ENCODE assay signal across 24 mouse cellular contexts in the genomic region with DNA sequence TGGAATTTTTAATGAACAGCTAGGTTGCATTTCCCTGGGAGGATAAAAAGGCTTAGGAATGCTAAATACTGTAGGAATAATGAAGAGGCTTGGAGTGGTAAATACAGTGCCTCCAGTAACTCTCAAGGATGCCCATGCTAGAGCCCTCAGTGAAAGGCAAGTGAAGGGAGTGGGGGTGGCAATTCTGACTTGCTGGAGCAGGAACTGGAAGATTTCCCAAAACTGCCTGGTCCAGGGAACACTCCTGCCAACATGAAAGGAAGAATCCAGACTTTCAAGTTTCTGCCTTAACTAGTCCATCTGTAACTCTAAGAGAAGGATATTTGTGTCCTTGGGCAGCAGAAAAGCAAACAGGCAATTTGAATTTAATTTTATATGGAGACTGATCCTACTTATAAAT. TPM values are rescaled to one million over a fixed set of nuclear protein-coding genes. Genes with fewer than 3 reads are reported as not detected.
A peak's percentile ranks its signal among the peaks of the same experiment; 100 is the strongest.
DNase-seq lines count a peak whose midpoint lies in the region; TF ChIP-seq lines count a peak whose summit lies in the region.
"Had no signal": no experiment of that assay in that cellular context is flagged by ENCODE, and none has a peak within 500 bp of the region (broad histone marks: within the 10 kb centered on the region; RNA-seq: fewer than 3 reads in every experiment).

No protein-coding gene starts in this region.

- no peaks in the 10 kb centered on the region for H3K27me3 ChIP-seq in limb, embryonic 10.5 days (ENCODE audit: low read depth, poor library complexity, severe bottlenecking)
- H3K27me3 ChIP-seq: embryonic facial prominence, embryonic 15.5 days; midbrain, embryonic 15.5 days had no signal

- H3K4me3 ChIP-seq in layer of hippocampus, adult 2 months, result no peak overlapping the region
- H3K4me3 ChIP-seq in limb, embryonic 10.5 days, result no peak overlapping the region
- H3K4me3 ChIP-seq: embryonic facial prominence, embryonic 15.5 days; gastrocnemius, adult 2 months; heart, embryonic 10.5 days; hindbrain, embryonic 10.5 days; midbrain, embryonic 15.5 days; myocyte had no signal

- no peaks in the 10 kb centered on the region for H3K4me1 ChIP-seq in limb, embryonic 10.5 days
- H3K4me1 ChIP-seq: embryonic facial prominence, embryonic 15.5 days; heart, embryonic 10.5 days; hindbrain, embryonic 10.5 days; midbrain, embryonic 15.5 days had no signal

- DNase-seq in layer of hippocampus, adult 2 months (ENCODE audit: low spot score in 2 of 2), result peak; percentile 15 to 42
- no peak for DNase-seq in layer of hippocampus, postnatal 25 days (ENCODE audit: extremely low spot score in 1 of 2, low spot score in 1 of 2)
- peak; percentile 17 to 65 for DNase-seq in frontal cortex, adult 2 months (ENCODE audit: extremely low spot score in 1 of 2, low spot score in 1 of 2)
- peak; percentile 29 to 52 for DNase-seq in left cerebral cortex, adult 18-20 months (ENCODE audit: low spot score in 2 of 2)
- DNase-seq in right cerebral cortex, postnatal 25 days, result peak; percentile 14
- DNase-seq in testis, postnatal 10 days (ENCODE audit: low spot score), result no peak
- no peak for DNase-seq in limb, embryonic 10.5 days (ENCODE audit: low spot score)
- DNase-seq: adrenal gland, adult 2 months; cerebellum, adult 9-11 months; gastrocnemius, adult 2 months; kidney, adult 2 months; kidney, postnatal 14 days; lung, adult 2 months; lung, postnatal 36 days; thymus, postnatal 14 days had no signal

- no peaks in the 10 kb centered on the region for H3K9me3 ChIP-seq in limb, embryonic 10.5 days (replicated peaks)
- H3K9me3 ChIP-seq: embryonic facial prominence, embryonic 15.5 days; heart, embryonic 10.5 days; hindbrain, embryonic 10.5 days; midbrain, embryonic 15.5 days had no signal

- no peak overlapping the region for H3K27ac ChIP-seq in layer of hippocampus, adult 2 months
- no peak overlapping the region for H3K27ac ChIP-seq in limb, embryonic 10.5 days
- H3K27ac ChIP-seq: embryonic facial prominence, embryonic 15.5 days; gastrocnemius, adult 2 months; heart, embryonic 10.5 days; hindbrain, embryonic 10.5 days; midbrain, embryonic 15.5 days; stomach, postnatal 0 days had no signal

- no peak for TF ChIP-seq CTCF in layer of hippocampus, adult 2 months (conservative IDR thresholded peaks at IDR 0.05)

- no peaks in the 10 kb centered on the region for H3K36me3 ChIP-seq in limb, embryonic 10.5 days
- H3K36me3 ChIP-seq: embryonic facial prominence, embryonic 15.5 days; heart, embryonic 10.5 days; hindbrain, embryonic 10.5 days; midbrain, embryonic 15.5 days had no signal

RNA-seq across cellular contexts. Expression of gene Npffr2, which starts 34.2 kb away (rescaled TPM):
- total RNA-seq in layer of hippocampus, adult 2 months (2021), result not detected
- total RNA-seq in layer of hippocampus, postnatal 25 days (2021), result not detected
- 1.4 and 2.0 TPM in 2 replicates for polyA plus RNA-seq in frontal cortex, adult 2 months (2012; rRNA removed)
- total RNA-seq in left cerebral cortex, adult 18-20 months (2021), result under 1 TPM; 0.37 to 0.40 TPM
- 0.39 and 0.46 TPM in 2 replicates for polyA plus RNA-seq in limb, embryonic 10.5 days (2016; fragmentation: Nextera tagmentation; extraction: Ambion mirVana)
- total RNA-seq: adrenal gland, adult 2 months; gastrocnemius, adult 2 months; megakaryocyte-erythroid progenitor cell, adult 5-6 weeks had no signal
- polyA plus RNA-seq: adrenal gland, adult 2 months; embryonic facial prominence, embryonic 15.5 days; gonadal fat pad, adult 2 months; heart, postnatal 0 days; kidney, adult 2 months; myocyte had no signal

Comparison
In these comparisons a context has a peak if more than half of its experiments do, and no peak if none do; other contexts are left out.
1. DNase-seq: peak in layer of hippocampus, adult 2 months (2 of 2), frontal cortex, adult 2 months (2 of 2), left cerebral cortex, adult 18-20 months (2 of 2) and right cerebral cortex, postnatal 25 days (single experiment); none in layer of hippocampus, postnatal 25 days (0 of 2), testis, postnatal 10 days (single experiment) and limb, embryonic 10.5 days (single experiment).